Mouse (Mus musculus) fat pad, adult 2 months (tissue): Measurements from ENCODE around the gene Fkbp8.

ENCODE experiments used
- DNase-seq: peaks from one replicate; pipeline ENCODE4 v3.0.0-alpha.2; 2011; ENCODE audit warnings: low read depth, low spot score; ENCODE audit errors: extremely low read depth

Gene Fkbp8

GRCm38 (mm10) chr8:70527111-70527511 lies 413 bp upstream of the Fkbp8 start:
- no peak for DNase-seq

- no peak for DNase-seq
Measured at GRCm38 (mm10) chr8:70528182-70528797, 766 bp downstream of the Fkbp8 start.

- DNase-seq, result no peak
Measured at GRCm38 (mm10) chr8:70529299-70529698, 1.8 kb downstream of the Fkbp8 start.

GRCm38 (mm10) chr8:70529741-70530161 lies 2.2 kb downstream of the Fkbp8 start:
- DNase-seq, result no peak

- DNase-seq, result no peak
Measured at GRCm38 (mm10) chr8:70530314-70530713, 2.8 kb downstream of the Fkbp8 start.

- no peak for DNase-seq
Measured at GRCm38 (mm10) chr8:70534281-70534680, 6.8 kb downstream of the Fkbp8 start.

- DNase-seq, result no peak
Measured at GRCm38 (mm10) chr8:70535221-70535620, 7.7 kb downstream of the Fkbp8 start.

GRCm38 (mm10) chr8:70535701-70536100 lies 8.2 kb downstream of the Fkbp8 start:
- DNase-seq, result no peak

- DNase-seq, result no peak
Measured at GRCm38 (mm10) chr8:70538024-70538579, 10.6 kb downstream of the Fkbp8 start.

- DNase-seq, result peak; percentile 92
Measured at GRCm38 (mm10) chr8:70538633-70539076, 11.1 kb downstream of the Fkbp8 start.

- peak; percentile 93 for DNase-seq
Measured at GRCm38 (mm10) chr8:70539077-70539813, 11.7 kb downstream of the Fkbp8 start, which contains the start of gene Ell. Gene Ell (plus strand): TSS chr8:70539457.

GRCm38 (mm10) chr8:70540013-70540506 lies 12.5 kb downstream of the Fkbp8 start:
- DNase-seq, result no peak

GRCm38 (mm10) chr8:70540507-70541071 lies 13.1 kb downstream of the Fkbp8 start:
- DNase-seq, result no peak

GRCm38 (mm10) chr8:70541081-70541480 lies 13.6 kb downstream of the Fkbp8 start:
- no peak for DNase-seq

- DNase-seq, result no peak
Measured at GRCm38 (mm10) chr8:70544200-70544687, 16.7 kb downstream of the Fkbp8 start.

GRCm38 (mm10) chr8:70546412-70546811 lies 18.9 kb downstream of the Fkbp8 start:
- DNase-seq, result no peak

- no peak for DNase-seq
Measured at GRCm38 (mm10) chr8:70547762-70548161, 20.2 kb downstream of the Fkbp8 start.

GRCm38 (mm10) chr8:70549412-70550184 lies 22.1 kb downstream of the Fkbp8 start:
- DNase-seq, result no peak

- DNase-seq, result no peak
Measured at GRCm38 (mm10) chr8:70551558-70552161, 24.1 kb downstream of the Fkbp8 start.

- DNase-seq, result no peak
Measured at GRCm38 (mm10) chr8:70552836-70553235, 25.3 kb downstream of the Fkbp8 start.
